Mouse (Mus musculus) thymus, adult 18-20 months (tissue): ENCODE results near the gene Nr4a1.

Experiments used
- DNase-seq, 2 experiments: peaks; one replicate each; pipeline ENCODE4 v3.0.0; 2022; ENCODE audit warnings: mixed read lengths in 2 of 2

The Nr4a1 gene

DNA sequence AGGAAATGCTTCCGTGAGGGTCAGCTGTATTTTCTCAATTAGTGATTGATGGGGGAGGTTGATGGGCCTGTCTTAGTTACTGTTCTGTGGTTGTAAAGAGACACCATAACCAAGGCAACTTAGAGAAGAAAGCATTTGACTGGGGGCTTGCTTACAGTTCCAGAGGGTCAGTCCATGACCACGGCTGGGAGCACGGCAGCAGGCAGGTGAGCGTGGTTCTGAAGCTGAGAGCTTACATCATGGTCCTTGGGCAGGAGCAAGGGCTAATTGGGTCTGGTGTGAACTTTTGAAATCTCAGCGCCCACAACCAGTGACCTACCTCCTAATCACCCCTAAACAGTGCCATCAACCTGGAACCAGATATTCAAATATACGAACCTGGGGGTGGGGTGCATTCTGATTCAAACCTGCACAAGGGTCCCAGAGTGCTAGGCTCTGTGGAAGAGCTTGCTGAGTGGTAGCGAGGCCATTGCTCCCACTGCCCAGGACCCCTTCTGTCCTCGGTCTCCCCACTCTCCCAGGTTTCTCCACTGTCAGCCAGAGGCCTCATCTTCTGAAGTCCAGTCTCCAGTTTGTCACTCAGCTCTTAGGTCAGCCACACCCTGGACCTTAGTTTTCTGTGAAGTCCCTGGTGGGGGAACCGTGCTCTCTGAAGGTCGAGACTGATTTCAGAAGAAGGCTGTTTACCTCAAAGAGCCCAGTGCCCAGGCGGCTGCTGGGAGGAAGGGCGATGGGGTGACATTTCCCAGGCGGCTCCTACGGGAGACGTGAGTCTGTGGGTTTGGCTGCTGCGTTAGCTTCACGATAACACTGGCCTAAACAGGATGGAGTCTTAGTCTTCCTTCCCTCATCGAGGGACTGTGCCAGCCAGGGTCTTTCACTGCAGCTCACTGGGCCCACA is 63.1 kb downstream of the Nr4a1 start:
- DNase-seq = no peak

- DNase-seq = no peak
Measured at GRCm38 (mm10) chr15:101317814-101318500, 63.9 kb downstream of the Nr4a1 start.

GRCm38 (mm10) chr15:101318889-101319765 is 65.1 kb downstream of the Nr4a1 start:
- no peak for DNase-seq

DNA sequence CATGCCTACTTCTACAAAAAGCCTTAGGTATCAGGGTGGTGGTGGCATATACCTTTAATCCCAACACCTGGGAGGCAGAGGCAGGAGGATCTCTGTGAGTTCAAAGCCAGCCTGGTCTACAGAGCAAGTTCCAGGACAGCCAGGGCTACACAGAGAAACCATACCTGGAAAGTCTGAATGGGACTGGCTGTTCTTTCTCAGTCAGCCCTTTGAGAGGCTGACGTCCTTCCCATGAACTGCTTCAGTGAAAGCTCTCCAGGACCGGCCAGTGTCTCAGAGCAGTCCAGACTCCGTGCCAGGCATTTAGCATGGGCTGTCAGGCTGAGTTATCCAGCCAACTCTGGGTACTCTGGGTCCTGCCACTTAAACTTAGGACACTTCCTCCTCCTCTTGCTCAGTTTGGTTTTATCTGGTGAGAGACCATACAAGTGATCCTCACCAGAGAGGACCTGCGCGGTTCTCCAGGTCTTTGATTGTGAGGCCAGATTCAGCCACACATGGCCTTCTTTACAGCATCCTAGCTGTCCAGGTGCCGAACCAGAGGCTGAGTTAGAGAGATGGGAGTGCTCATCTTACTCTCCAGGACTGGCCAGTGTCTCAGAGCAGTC is 66.0 kb downstream of the Nr4a1 start:
- DNase-seq = no peak

GRCm38 (mm10) chr15:101320618-101321041 is 66.6 kb downstream of the Nr4a1 start:
- DNase-seq = no peak

DNA sequence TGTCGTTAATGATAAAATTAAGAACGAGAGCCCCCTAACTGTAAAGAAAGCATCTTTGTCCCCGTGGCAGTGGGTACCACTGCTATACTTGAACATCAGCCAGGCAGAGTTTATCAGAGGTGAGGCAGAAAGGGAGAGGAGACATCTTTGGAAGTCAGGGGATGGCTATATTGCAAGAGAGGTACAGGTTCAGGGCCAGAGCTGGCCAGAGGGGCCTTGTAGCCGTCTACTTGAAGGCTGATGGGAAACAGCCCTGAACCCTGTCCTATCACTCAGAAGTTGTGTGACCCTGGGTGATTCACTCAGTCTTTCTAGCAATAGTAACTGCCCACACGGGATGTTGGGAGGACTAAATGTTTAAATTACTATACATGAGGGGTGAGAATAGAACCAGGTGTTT is 67.1 kb downstream of the Nr4a1 start:
- no peak for DNase-seq

DNA sequence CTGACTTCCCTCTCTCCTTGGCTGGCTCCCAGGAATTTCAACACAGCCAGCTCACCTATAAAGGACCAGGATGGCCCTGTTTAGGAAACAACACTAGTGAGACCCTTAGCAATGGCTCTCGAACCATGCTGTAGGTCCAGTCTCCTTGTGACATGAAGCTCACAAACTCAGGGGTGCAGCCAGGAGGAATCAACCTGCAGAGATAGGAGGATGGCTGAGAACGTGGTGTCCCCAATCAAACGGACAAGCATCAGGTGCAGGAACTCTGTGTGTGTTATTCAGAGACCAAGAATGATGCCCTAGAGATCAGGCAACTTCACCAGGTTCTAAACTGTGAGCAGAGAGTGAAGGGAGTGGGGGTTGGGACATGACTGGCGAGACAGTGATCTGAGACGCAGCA is 68.0 kb downstream of the Nr4a1 start:
- DNase-seq = no peak

- no peak for DNase-seq
Measured at GRCm38 (mm10) chr15:101322640-101323039, 68.6 kb downstream of the Nr4a1 start.

GRCm38 (mm10) chr15:101323511-101323910 is 69.4 kb downstream of the Nr4a1 start:
- DNase-seq = no peak
